Mouse (Mus musculus): ENCODE results near the gene Gtf2ird2. TPM values are rescaled to one million over a fixed set of nuclear protein-coding genes. Genes with fewer than 3 reads are reported as not detected.

Gtf2ird2 gene
- total and polyA plus RNA-seq, 3 experiments = 3.6 to 4.6 TPM; not detected in 1

GRCm38 (mm10) chr5:134260001-134260636, 76.3 kb downstream of the Gtf2ird2 start:
- TF ChIP-seq MYC (IDR thresholded peaks at IDR 0.05; ENCODE audit: low read depth, low read length) (no peak), MXI1 (IDR thresholded peaks at IDR 0.05; ENCODE audit: low read depth, low read length) (no peak), ZC3H11A (IDR thresholded peaks at IDR 0.05; ENCODE audit: low read depth, low read length) (no peak), JUND (IDR thresholded peaks at IDR 0.05; ENCODE audit: low read depth, low read length) (no peak), MEF2A (IDR thresholded peaks at IDR 0.05; ENCODE audit: extremely low read depth, insufficient replicate concordance, low read depth, low read length, poor library complexity, severe bottlenecking) (no peak), USF2 (IDR thresholded peaks at IDR 0.05; ENCODE audit: borderline replicate concordance in 1 of 2, insufficient read depth in 1 of 2, low read depth in 1 of 2, low read length in 2 of 2) (no peak), ETS1 (IDR thresholded peaks at IDR 0.05; ENCODE audit: low read depth, low read length) (no peak), GABPA (IDR thresholded peaks at IDR 0.05; ENCODE audit: low read depth, low read length) (no peak), GATA1 (IDR thresholded peaks at IDR 0.05; ENCODE audit: low read depth, low read length) (no peak), ZNF384 (IDR thresholded peaks at IDR 0.05; ENCODE audit: low read depth, low read length) (no peak), MYB (IDR thresholded peaks at IDR 0.05; ENCODE audit: low read depth, low read length) (no peak)
- H3K4me1 ChIP-seq (ENCODE audit: control insufficient read depth in 1 of 2, insufficient read depth in 2 of 2, low read length in 2 of 2) = no peaks in the 10 kb centered on the region
- H3K27me3 ChIP-seq (ENCODE audit: control insufficient read depth in 1 of 2, insufficient read depth in 2 of 2, low read length in 2 of 2) = no peaks in the 10 kb centered on the region
- DNase-seq (ENCODE audit: low read depth, low spot score) = no peak
- H3K79me2 ChIP-seq (ENCODE audit: control insufficient read depth, insufficient read depth, low read length, poor library complexity) = no peaks in the 10 kb centered on the region
- H3K9ac ChIP-seq (ENCODE audit: control insufficient read depth, low read depth, low read length, poor library complexity, severe bottlenecking) = no peak overlapping the region
- peaks cover 0 to 28% of the 10 kb centered on the region in 2 experiments; a peak in 2 of 4 replicates for H3K36me3 ChIP-seq (ENCODE audit: control insufficient read depth in 1 of 2, insufficient read depth in 2 of 2, low read length in 2 of 2)
- no peaks in the 10 kb centered on the region for H3K9me3 ChIP-seq (replicated peaks; ENCODE audit: insufficient read depth, low read length)
- no peak overlapping the region for H3K27ac ChIP-seq (ENCODE audit: control insufficient read depth, low read depth, low read length)
- H3K4me3 ChIP-seq (ENCODE audit: control insufficient read depth in 1 of 2, insufficient read depth in 1 of 2, low read depth in 2 of 2, low read length in 2 of 2) = no peak overlapping the region

DNA sequence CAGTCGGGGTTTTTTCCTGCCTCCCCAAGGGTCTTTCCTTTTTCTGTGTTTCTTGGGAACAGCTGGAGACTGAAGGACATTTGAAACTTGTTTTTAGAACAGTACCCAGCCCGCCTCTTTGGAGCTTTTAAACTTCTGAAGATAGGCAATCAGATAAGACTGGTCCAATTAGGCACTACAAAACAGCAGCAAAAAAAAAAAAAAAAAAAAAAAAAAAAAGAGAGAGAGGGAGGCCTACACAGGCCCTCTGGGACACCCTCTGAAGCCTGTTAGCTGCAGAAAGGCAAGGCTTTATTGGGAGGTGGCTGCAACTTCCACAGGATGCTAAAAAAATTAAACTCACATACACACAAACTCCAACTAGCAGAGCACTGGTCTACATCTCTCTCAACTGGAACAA, 82.1 kb downstream of the Gtf2ird2 start:
- H3K4me3 ChIP-seq (ENCODE audit: control insufficient read depth in 1 of 2, insufficient read depth in 1 of 2, low read depth in 2 of 2, low read length in 2 of 2) = no peak overlapping the region
- H3K27me3 ChIP-seq (ENCODE audit: control insufficient read depth in 1 of 2, insufficient read depth in 2 of 2, low read length in 2 of 2) = no peaks in the 10 kb centered on the region
- no peaks in the 10 kb centered on the region for H3K9me3 ChIP-seq (replicated peaks; ENCODE audit: insufficient read depth, low read length)
- H3K9ac ChIP-seq (ENCODE audit: control insufficient read depth, low read depth, low read length, poor library complexity, severe bottlenecking) = no peak overlapping the region
- H3K36me3 ChIP-seq (ENCODE audit: control insufficient read depth in 1 of 2, insufficient read depth in 2 of 2, low read length in 2 of 2) = peaks cover 0 to 20% of the 10 kb centered on the region in 2 experiments; a peak in 2 of 4 replicates
- no peaks in the 10 kb centered on the region for H3K4me1 ChIP-seq (ENCODE audit: control insufficient read depth in 1 of 2, insufficient read depth in 2 of 2, low read length in 2 of 2)
- no peak overlapping the region for H3K27ac ChIP-seq (ENCODE audit: control insufficient read depth, low read depth, low read length)
- DNase-seq (ENCODE audit: low read depth, low spot score) = no peak
- no peak for TF ChIP-seq USF2 (IDR thresholded peaks at IDR 0.05; ENCODE audit: borderline replicate concordance in 1 of 2, insufficient read depth in 1 of 2, low read depth in 1 of 2, low read length in 2 of 2)
- TF ChIP-seq ZNF384 (IDR thresholded peaks at IDR 0.05; ENCODE audit: low read depth, low read length) = peak; percentile 77
- no peak for TF ChIP-seq CHD1 (IDR thresholded peaks at IDR 0.05; ENCODE audit: low read depth, low read length)
- peak; percentile 24; the same call in 1 of the 2 replicates for TF ChIP-seq GATA1 (IDR thresholded peaks at IDR 0.05; ENCODE audit: low read depth, low read length)
- no peaks in the 10 kb centered on the region for H3K79me2 ChIP-seq (ENCODE audit: control insufficient read depth, insufficient read depth, low read length, poor library complexity)

DNA sequence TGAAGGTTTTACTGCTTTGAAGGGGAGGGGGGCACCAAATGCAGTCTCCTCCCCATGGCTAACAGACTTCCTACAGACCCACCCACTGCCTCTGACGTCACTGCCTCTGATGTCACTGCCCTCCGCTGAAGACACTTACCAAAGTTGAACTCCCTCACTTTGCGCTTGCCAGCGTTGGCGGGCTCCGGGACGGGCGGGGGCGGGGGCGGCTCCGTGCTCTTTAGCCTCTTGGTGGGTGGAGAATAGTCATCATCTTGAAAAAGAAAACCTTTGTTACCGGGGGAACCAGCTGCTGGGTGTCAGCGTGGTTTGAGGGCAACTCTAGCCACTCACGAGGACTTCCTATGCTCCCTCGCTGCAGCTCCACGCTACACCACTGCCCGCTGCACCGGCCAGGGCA, 82.6 kb downstream of the Gtf2ird2 start:
- no peak overlapping the region for H3K4me3 ChIP-seq (ENCODE audit: control insufficient read depth in 1 of 2, insufficient read depth in 1 of 2, low read depth in 2 of 2, low read length in 2 of 2)
- H3K9me3 ChIP-seq (replicated peaks; ENCODE audit: insufficient read depth, low read length) = no peaks in the 10 kb centered on the region
- no peak overlapping the region for H3K27ac ChIP-seq (ENCODE audit: control insufficient read depth, low read depth, low read length)
- H3K4me1 ChIP-seq (ENCODE audit: control insufficient read depth in 1 of 2, insufficient read depth in 2 of 2, low read length in 2 of 2) = no peaks in the 10 kb centered on the region
- peaks cover 0 to 22% of the 10 kb centered on the region in 2 experiments; a peak in 2 of 4 replicates for H3K36me3 ChIP-seq (ENCODE audit: control insufficient read depth in 1 of 2, insufficient read depth in 2 of 2, low read length in 2 of 2)
- DNase-seq (ENCODE audit: low read depth, low spot score) = no peak
- H3K79me2 ChIP-seq (ENCODE audit: control insufficient read depth, insufficient read depth, low read length, poor library complexity) = no peaks in the 10 kb centered on the region
- H3K27me3 ChIP-seq (ENCODE audit: control insufficient read depth in 1 of 2, insufficient read depth in 2 of 2, low read length in 2 of 2) = no peaks in the 10 kb centered on the region
- H3K9ac ChIP-seq (ENCODE audit: control insufficient read depth, low read depth, low read length, poor library complexity, severe bottlenecking) = no peak overlapping the region
- no peak for TF ChIP-seq MYB (IDR thresholded peaks at IDR 0.05; ENCODE audit: low read depth, low read length)
- TF ChIP-seq CHD1 (IDR thresholded peaks at IDR 0.05; ENCODE audit: low read depth, low read length) = no peak

Data from MEL (cell line).